8 mouse cellular contexts compared by ENCODE assay signal in the genomic region with DNA sequence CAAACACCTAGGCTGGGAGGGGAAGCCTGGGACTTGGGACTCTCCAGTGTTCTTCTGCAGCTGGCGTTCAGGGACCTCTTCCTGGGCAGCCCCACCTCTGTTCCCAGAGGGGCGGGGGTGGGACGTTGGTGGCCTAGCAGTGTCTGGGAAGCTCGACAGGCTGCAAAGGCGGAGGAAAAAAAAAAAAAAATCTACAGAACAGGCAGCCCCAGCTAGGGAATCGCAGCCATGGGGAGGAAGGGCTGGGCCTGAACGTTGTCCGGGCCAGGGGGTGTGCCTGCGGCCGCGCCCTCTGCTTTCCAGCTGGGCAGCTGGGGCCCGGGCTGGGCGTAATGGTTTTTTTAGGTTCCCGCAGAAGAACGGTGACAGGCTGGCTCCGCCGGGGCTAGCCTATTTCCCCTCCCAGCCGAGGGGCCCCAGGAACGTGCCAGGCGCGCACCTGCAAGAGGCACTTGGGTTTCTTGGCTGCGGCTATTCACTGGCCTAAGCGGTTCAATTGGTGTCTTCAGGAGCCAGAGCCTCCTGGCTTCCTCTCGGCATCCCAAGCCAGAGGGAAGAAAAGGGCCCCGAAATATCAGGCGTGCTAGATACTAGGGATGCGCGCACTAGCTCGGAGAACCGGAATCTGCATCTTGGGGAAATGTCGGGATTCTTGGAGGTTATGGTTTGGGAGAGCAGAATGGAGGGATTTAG.
DNase-seq lines count a peak whose midpoint lies in the region; ATAC-seq and TF ChIP-seq lines count a peak whose summit lies in the region.

No protein-coding gene starts in this region.

- in situ Hi-C loops in ES-E14 (cut with MboI; ENCODE audit: low sequenced_read_pairs in 2 of 2, unreplicated experiment in 2 of 2), result no loop called here

- peak overlapping the region; percentile 60 for H3K4me2 ChIP-seq in heart, embryonic 16.5 days (ENCODE audit: low read depth, low read length)
- peak overlapping the region; percentile 49 for H3K4me2 ChIP-seq in liver, embryonic 15.5 days
- peak overlapping the region; percentile 87 for H3K4me2 ChIP-seq in stomach, embryonic 14.5 days (replicated peaks; ENCODE audit: low read depth, low read length)

- peaks cover 53% of the 10 kb centered on the region for H3K27me3 ChIP-seq in heart, embryonic 16.5 days (ENCODE audit: control insufficient read depth, insufficient read depth, low read length)
- H3K27me3 ChIP-seq in liver, embryonic 15.5 days, result peaks cover 77% of the 10 kb centered on the region
- 0 out of 2 replicates have a peak, but pooled peaks cover 4% of the 10 kb centered on the region for H3K27me3 ChIP-seq in stomach, embryonic 14.5 days (ENCODE audit: control insufficient read depth, insufficient read depth, low read length)

- under 1% methylated on average over 31 of the region's 31 CpGs for WGBS in heart, embryonic 16.5 days
- 1% methylated on average over 31 of the region's 31 CpGs for WGBS in liver, embryonic 15.5 days (ENCODE audit: insufficient replicate concordance)
- under 1% methylated on average over 31 of the region's 31 CpGs for WGBS in stomach, embryonic 14.5 days

- DNase-seq in ES-E14 (ENCODE audit: low read depth, low spot score), result no peak
- DNase-seq in adrenal gland, postnatal 36 days, result peak; percentile 60 to 79
- no peak for DNase-seq in ovary, postnatal 36 days (ENCODE audit: low spot score)
- no peak for DNase-seq in cerebellum, adult 8-10 months
- DNase-seq in thymus, postnatal 0 days (ENCODE audit: low spot score), result no peak

- H3K36me3 ChIP-seq in ES-E14 (ENCODE audit: control insufficient read depth, insufficient read depth, low read length, poor library complexity, severe bottlenecking), result no peaks in the 10 kb centered on the region
- no peaks in the 10 kb centered on the region for H3K36me3 ChIP-seq in heart, embryonic 16.5 days (ENCODE audit: control insufficient read depth, insufficient read depth)
- no peaks in the 10 kb centered on the region for H3K36me3 ChIP-seq in liver, embryonic 15.5 days (replicated peaks)
- H3K36me3 ChIP-seq in stomach, embryonic 14.5 days (ENCODE audit: control insufficient read depth, insufficient read depth, low read length), result no peaks in the 10 kb centered on the region

- H3K9ac ChIP-seq in ES-E14 (ENCODE audit: insufficient read depth, low read depth, low read length, poor library complexity, severe bottlenecking), result no peak overlapping the region
- H3K9ac ChIP-seq in heart, embryonic 16.5 days (ENCODE audit: low read length), result 0 out of 2 replicates have a peak overlapping the region, but pooled peaks have one; percentile 27
- H3K9ac ChIP-seq in liver, embryonic 15.5 days, result no peak overlapping the region
- H3K9ac ChIP-seq in stomach, embryonic 14.5 days (replicated peaks; ENCODE audit: low read depth, low read length), result peak overlapping the region; percentile 14; the same call in 1 of the 2 replicates

- H3K4me1 ChIP-seq in ES-E14 (ENCODE audit: control insufficient read depth in 2 of 2, insufficient read depth in 2 of 2, low read length in 2 of 2, poor library complexity in 1 of 2), result peaks cover 3 to 12% of the 10 kb centered on the region in 2 experiments; a peak in 2 of 4 replicates
- peaks cover 33% of the 10 kb centered on the region for H3K4me1 ChIP-seq in heart, embryonic 16.5 days (ENCODE audit: control insufficient read depth, insufficient read depth, low read length)
- H3K4me1 ChIP-seq in liver, embryonic 15.5 days (replicated peaks), result peaks cover 21% of the 10 kb centered on the region
- peaks cover 41% of the 10 kb centered on the region for H3K4me1 ChIP-seq in stomach, embryonic 14.5 days (ENCODE audit: control insufficient read depth, insufficient read depth, low read length)

- no peaks in the 10 kb centered on the region for H3K9me3 ChIP-seq in ES-E14 (ENCODE audit: control insufficient read depth, insufficient read depth, low read depth, low read length)
- H3K9me3 ChIP-seq in heart, embryonic 16.5 days (replicated peaks; ENCODE audit: control insufficient read depth, low read length), result no peaks in the 10 kb centered on the region
- no peaks in the 10 kb centered on the region for H3K9me3 ChIP-seq in liver, embryonic 15.5 days (replicated peaks)
- H3K9me3 ChIP-seq in stomach, embryonic 14.5 days (ENCODE audit: control insufficient read depth, low read depth, low read length), result no peaks in the 10 kb centered on the region

- 0 out of 2 replicates have a peak, but pooled peaks have one; percentile 15 for ATAC-seq in heart, embryonic 16.5 days (replicated peaks; ENCODE audit: extremely low read depth, insufficient read depth, low FRiP score)
- ATAC-seq in liver, embryonic 15.5 days (ENCODE audit: insufficient read depth), result no peak
- peak; percentile 29; the same call in 1 of the 2 replicates for ATAC-seq in stomach, embryonic 14.5 days (ENCODE audit: insufficient number of reproducible peaks, insufficient read depth, low FRiP score, low read depth)

- H3K27ac ChIP-seq in ES-E14 (ENCODE audit: insufficient read depth, low read depth, low read length, poor library complexity, severe bottlenecking), result no peak overlapping the region
- no peak overlapping the region for H3K27ac ChIP-seq in heart, embryonic 16.5 days (ENCODE audit: low read length)
- no peak overlapping the region for H3K27ac ChIP-seq in liver, embryonic 15.5 days (replicated peaks)
- H3K27ac ChIP-seq in stomach, embryonic 14.5 days (ENCODE audit: low read length), result peak overlapping the region; percentile 48; the same call in 1 of the 2 replicates

- peak overlapping the region; percentile 38 to 49 for H3K4me3 ChIP-seq in ES-E14 (ENCODE audit: insufficient read depth in 1 of 2, low read depth in 1 of 2, low read length in 2 of 2, poor library complexity in 1 of 2, severe bottlenecking in 1 of 2)
- H3K4me3 ChIP-seq in heart, embryonic 16.5 days (ENCODE audit: low read length), result peak overlapping the region; percentile 42
- peak overlapping the region; percentile 17 for H3K4me3 ChIP-seq in liver, embryonic 15.5 days (replicated peaks)
- peak overlapping the region; percentile 35 for H3K4me3 ChIP-seq in stomach, embryonic 14.5 days (ENCODE audit: low read depth, low read length)

TF ChIP-seq in ES-E14, 5 proteins besides CTCF, POLR2A, EP300 and RAD21:
- TF ChIP-seq ZNF384 (IDR thresholded peaks at IDR 0.05; ENCODE audit: low read depth, low read length) (peak; percentile 71), HCFC1 (IDR thresholded peaks at IDR 0.05; ENCODE audit: borderline replicate concordance, insufficient read depth, low read length) (no peak)

Comparison
In these comparisons a context has a peak if more than half of its experiments do, and no peak if none do; other contexts are left out.
1. DNase-seq: peak in adrenal gland, postnatal 36 days (2 of 2); none in ES-E14 (single experiment), ovary, postnatal 36 days (single experiment), cerebellum, adult 8-10 months (single experiment) and thymus, postnatal 0 days (single experiment).
2. H3K9ac ChIP-seq: peak in heart, embryonic 16.5 days (single experiment) and stomach, embryonic 14.5 days (single experiment); none in ES-E14 (single experiment) and liver, embryonic 15.5 days (single experiment).
3. Peak in every context shown above with its lines, with median percentiles within 50 percentile points of each other: H3K4me3 ChIP-seq and H3K4me2 ChIP-seq.